Mouse (Mus musculus) skeletal muscle tissue, adult 2 months (tissue): Measurements from ENCODE around the gene Gpr3.

Experiments
- DNase-seq: peaks from one replicate; pipeline ENCODE4 v3.0.0-alpha.2; 2012; ENCODE audit warnings: low read depth, low spot score

Gene Gpr3

GRCm38 (mm10) chr4:133198337-133199180 is 13.8 kb downstream of the Gpr3 start:
- no peak for DNase-seq

GRCm38 (mm10) chr4:133197801-133198286 is 14.5 kb downstream of the Gpr3 start:
- no peak for DNase-seq

- DNase-seq, result no peak
These were observed 15.0 kb downstream of the Gpr3 start for GRCm38 (mm10) chr4:133197355-133197754.

- no peak for DNase-seq
These were observed 15.5 kb downstream of the Gpr3 start for GRCm38 (mm10) chr4:133196852-133197251.

GRCm38 (mm10) chr4:133196136-133196535 is 16.2 kb downstream of the Gpr3 start:
- DNase-seq, result no peak

- DNase-seq, result no peak
These were observed 17.3 kb downstream of the Gpr3 start for GRCm38 (mm10) chr4:133195014-133195413.

GRCm38 (mm10) chr4:133194482-133194881 is 17.9 kb downstream of the Gpr3 start:
- no peak for DNase-seq

- no peak for DNase-seq
These were observed 22.9 kb downstream of the Gpr3 start for GRCm38 (mm10) chr4:133189396-133189795.

GRCm38 (mm10) chr4:133186856-133187255 is 25.5 kb downstream of the Gpr3 start:
- no peak for DNase-seq

GRCm38 (mm10) chr4:133185893-133186292 is 26.4 kb downstream of the Gpr3 start:
- peak; percentile 71 for DNase-seq

- peak; percentile 82 for DNase-seq
These were observed 27.3 kb downstream of the Gpr3 start for GRCm38 (mm10) chr4:133184898-133185665.

- DNase-seq, result no peak
These were observed 28.1 kb downstream of the Gpr3 start for GRCm38 (mm10) chr4:133184031-133184897.

GRCm38 (mm10) chr4:133182439-133183033 is 29.8 kb downstream of the Gpr3 start:
- DNase-seq, result no peak

GRCm38 (mm10) chr4:133179258-133179657 is 33.1 kb downstream of the Gpr3 start:
- no peak for DNase-seq

- no peak for DNase-seq
These were observed 34.0 kb downstream of the Gpr3 start for GRCm38 (mm10) chr4:133178305-133178704.

- no peak for DNase-seq
These were observed 35.5 kb downstream of the Gpr3 start for GRCm38 (mm10) chr4:133176761-133177403.

- DNase-seq, result no peak
These were observed 36.2 kb downstream of the Gpr3 start for GRCm38 (mm10) chr4:133175998-133176760.

- DNase-seq, result no peak
These were observed 37.1 kb downstream of the Gpr3 start for GRCm38 (mm10) chr4:133175274-133175673.

- DNase-seq, result peak; percentile 58
These were observed 38.0 kb downstream of the Gpr3 start for GRCm38 (mm10) chr4:133174361-133174760.

GRCm38 (mm10) chr4:133172451-133172850 is 39.9 kb downstream of the Gpr3 start:
- DNase-seq, result no peak
